Mouse (Mus musculus) adipocyte (in vitro differentiated cells): ENCODE measurements around the gene Cttnbp2nl.

ENCODE experiments used
- DNase-seq: peaks from one replicate; pipeline ENCODE4 v3.0.0-alpha.2; 2016; ENCODE audit warnings: low spot score

Gene Cttnbp2nl

GRCm38 (mm10) chr3:105014908-105015307 is 38.0 kb downstream of the Cttnbp2nl start:
- DNase-seq, result no peak

- DNase-seq, result peak; percentile 73
These were observed 40.1 kb downstream of the Cttnbp2nl start for GRCm38 (mm10) chr3:105012696-105013313.

- DNase-seq, result no peak
These were observed 41.1 kb downstream of the Cttnbp2nl start for GRCm38 (mm10) chr3:105011883-105012282.

DNA sequence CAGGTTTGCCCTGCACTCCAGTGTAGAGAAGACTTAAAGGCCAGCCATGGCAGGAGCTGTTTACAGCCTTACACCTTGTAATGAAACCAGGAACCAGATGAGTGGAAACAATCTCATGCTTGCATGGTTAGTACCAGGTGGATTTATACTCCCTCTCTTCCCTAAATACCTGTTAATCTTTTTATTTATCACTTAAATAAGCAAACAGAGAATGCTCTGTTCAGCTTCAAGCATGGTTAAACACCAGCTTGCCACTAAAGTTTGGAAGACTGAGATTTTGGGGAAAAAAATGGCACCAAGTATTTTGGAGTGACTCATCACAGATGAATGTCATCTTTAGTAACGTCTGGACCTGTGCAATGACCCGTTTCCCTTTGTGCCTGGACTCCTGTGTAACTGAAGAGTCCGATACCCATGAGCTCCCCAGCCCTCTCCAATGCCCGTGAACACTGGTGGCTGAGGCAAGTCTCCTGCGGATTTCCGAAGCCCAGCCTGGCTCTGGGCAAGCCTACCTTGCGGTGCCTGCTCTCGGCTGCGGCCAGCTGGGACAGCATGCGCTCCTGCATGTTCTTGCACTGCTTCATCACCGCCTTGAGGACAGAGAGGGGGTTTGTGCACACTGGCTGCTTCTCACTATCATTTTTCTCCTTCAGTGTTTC is 42.1 kb downstream of the Cttnbp2nl start:
- DNase-seq, result no peak

GRCm38 (mm10) chr3:105008070-105008469 is 44.9 kb downstream of the Cttnbp2nl start:
- no peak for DNase-seq

GRCm38 (mm10) chr3:105006101-105006500 is 46.8 kb downstream of the Cttnbp2nl start:
- DNase-seq, result no peak

DNA sequence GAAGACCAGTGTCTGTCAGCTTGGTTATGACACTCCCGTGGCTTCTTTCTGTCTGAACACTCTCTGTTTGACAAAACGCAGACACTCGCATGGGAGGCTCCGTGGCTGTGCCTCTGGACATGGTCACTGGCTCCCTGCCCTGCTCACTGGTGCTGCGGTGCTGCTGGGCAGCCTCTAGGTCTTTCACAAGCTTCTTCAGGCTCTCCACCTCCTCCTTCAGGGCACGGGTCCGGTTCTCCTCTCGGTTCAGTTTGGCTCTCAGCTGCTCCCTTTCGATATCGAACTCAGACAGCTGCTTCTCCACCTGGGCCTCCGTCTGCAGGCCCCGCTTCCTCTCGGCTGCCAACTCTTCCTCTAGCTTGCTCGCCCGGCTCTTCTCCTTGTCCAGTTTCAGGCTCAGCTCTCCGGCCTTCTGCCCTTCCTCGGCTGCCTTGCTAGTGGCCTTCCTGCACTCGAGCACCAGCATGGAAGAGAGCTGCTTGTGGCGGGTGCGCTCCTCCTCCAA is 47.3 kb downstream of the Cttnbp2nl start:
- no peak for DNase-seq

- DNase-seq, result no peak
These were observed 47.9 kb downstream of the Cttnbp2nl start for GRCm38 (mm10) chr3:105005011-105005410.

DNA sequence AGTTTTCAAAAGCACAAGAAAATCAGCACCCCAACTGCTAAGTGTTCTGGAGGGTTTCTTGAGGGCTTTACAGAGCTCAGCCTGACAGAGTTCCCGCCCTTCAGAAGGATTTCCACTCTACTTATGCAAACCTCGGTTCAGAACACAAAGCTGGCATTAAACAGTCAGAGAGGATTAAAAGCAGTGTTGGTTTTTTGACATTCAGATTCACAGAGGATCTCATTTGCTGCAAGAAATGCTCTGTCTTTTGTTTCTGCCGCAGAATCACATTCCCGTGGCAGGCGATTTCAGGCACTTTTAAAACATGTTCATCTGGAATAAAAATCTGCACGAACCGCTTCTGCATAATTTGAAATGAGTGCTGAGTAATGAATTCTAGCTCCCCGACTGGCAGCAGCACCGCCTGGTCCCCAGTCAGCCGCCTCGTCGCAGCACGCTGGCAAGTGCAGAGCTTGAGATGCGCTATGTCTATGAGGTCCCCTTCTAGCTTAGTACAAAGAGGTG is 48.9 kb downstream of the Cttnbp2nl start:
- no peak for DNase-seq

DNA sequence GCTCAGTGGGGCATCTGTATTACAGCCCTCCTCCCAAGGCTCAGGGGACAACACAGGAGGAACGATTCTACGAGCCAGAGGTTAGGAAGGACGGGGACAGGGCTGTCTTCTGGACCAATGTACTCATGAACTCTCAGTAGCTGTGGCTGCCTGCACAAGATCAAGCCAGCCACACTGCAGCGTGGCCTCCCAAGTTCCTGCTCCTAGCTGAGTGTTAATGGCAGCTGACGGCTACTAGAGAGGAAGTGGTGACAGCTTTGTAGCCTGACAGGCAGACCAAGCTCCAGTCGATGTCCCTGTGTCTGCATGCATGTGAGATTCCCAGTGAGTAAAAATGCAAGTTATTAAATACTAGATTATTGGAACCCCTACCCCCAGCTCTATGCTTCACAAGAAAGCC is 51.6 kb downstream of the Cttnbp2nl start:
- DNase-seq, result no peak

DNA sequence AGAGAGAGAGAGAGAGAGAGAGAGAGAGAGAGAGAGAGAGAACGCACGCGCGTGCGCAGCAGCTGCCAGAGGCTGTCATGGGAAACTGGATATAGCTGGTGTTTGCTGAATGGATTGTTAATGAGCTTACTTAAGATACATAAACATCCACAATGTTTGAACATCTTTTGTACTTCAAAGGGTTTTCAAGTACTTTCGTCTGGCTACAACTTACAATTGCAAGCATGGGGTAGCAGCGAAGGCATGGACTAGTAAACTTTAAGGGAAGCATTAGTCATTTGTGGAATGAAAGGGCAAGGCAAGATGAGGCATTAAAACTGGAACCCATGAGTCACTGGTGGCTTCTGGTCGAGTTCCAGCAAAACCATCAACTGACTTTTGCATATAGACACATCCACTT is 52.4 kb downstream of the Cttnbp2nl start:
- peak; percentile 24 for DNase-seq

DNA sequence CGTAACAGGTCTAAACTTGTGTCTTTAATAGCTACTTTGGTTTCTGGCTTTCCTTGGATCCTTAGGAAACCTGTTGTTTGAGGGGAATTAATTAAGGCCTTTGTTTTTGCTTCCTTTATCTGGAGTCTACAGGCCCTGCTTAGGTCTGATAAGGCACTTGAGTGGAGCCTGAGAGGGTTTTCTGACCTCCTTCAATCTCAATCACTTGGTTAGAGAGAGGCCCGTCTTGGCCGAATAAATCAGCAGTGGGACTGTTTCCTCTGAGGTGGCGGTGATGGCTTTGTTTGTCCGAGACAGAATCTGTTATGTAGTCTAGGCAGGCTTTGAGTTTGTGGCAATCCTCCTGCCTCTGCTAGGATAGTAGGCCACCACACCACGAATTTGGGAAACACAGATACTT is 55.4 kb downstream of the Cttnbp2nl start:
- DNase-seq, result no peak

GRCm38 (mm10) chr3:104995707-104996106 is 57.2 kb downstream of the Cttnbp2nl start:
- DNase-seq, result no peak

GRCm38 (mm10) chr3:104994415-104994841 is 58.5 kb downstream of the Cttnbp2nl start:
- DNase-seq, result peak; percentile 32

GRCm38 (mm10) chr3:104993800-104994199 is 59.1 kb downstream of the Cttnbp2nl start:
- DNase-seq, result peak; percentile 63

GRCm38 (mm10) chr3:104992709-104993388 is 60.1 kb downstream of the Cttnbp2nl start:
- DNase-seq, result peak; percentile 96

DNA sequence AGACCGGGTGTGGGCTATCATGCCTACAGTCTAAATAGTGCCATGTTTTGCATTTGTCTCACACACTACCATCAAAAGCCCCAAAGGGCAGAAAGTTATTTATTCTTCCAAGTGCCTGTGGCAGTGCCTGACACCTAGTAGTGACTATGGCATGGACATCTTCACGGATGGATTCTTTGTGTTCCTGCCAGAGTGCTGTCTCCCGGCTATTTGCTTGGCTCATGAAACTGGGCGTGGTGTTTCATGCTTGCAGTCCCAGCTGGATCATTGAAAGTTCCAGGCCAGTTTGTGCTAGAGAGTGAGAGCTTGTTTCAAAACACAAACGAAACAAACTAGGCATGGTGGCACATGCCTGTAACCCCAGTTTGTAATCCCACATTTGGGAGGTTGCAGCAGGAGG is 61.2 kb downstream of the Cttnbp2nl start:
- DNase-seq, result peak; percentile 43

GRCm38 (mm10) chr3:104987884-104988283 is 65.1 kb downstream of the Cttnbp2nl start:
- DNase-seq, result no peak

- no peak for DNase-seq
These were observed 73.2 kb downstream of the Cttnbp2nl start for GRCm38 (mm10) chr3:104979735-104980134.

- peak; percentile 84 for DNase-seq
These were observed 85.2 kb downstream of the Cttnbp2nl start for GRCm38 (mm10) chr3:104967548-104968300.

DNA sequence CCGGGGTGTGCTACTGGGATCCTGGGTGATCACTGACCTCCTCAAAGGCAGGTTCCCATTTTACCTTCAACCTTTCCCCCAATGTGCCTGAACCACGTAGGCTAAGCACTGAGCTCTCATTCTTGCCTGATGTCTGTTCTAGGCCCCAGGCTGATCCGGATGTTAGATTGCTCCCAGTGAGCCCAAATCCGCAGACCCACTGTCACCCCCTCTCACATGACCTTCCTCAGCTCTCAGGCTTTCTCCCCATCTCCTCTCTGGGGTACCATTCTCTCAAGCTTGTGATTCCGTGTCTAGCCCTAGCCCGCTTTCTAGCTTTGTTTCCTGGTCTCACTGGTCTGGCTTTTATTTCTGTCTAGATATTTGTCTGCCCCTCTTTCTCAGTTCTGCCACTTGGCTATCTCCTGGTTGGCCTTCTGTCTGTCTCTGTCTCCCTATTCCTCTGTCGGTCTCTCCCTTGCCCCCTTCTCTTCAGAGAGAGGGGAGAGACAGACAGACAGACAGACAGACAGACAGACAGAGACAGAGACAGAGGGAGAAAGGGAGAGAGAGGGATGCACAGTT is 86.9 kb downstream of the Cttnbp2nl start:
- DNase-seq, result no peak
